Comparison of ENCODE assay signal across 9 mouse cellular contexts in genomic region chr10:22644853-22645491, GRCm38 (mm10). TPM values are rescaled to one million over a fixed set of nuclear protein-coding genes. Genes with fewer than 3 reads are reported as not detected.
DNase-seq lines count a peak whose midpoint lies in the region; ATAC-seq and TF ChIP-seq lines count a peak whose summit lies in the region.
"Had no signal": no experiment of that assay in that cellular context is flagged by ENCODE, and none has a peak within 500 bp of the region (broad histone marks: within the 10 kb centered on the region; RNA-seq: fewer than 3 reads in every experiment).

TSS of gene Slc2a12 (plus strand) at chr10:22645011.

- H3K27ac ChIP-seq in forebrain, embryonic 13.5 days = no peak within 1 kb of the TSS
- peak within 1 kb of the TSS; percentile 78 for H3K27ac ChIP-seq in heart, embryonic 15.5 days
- H3K27ac ChIP-seq in kidney, postnatal 0 days = peak within 1 kb of the TSS; percentile 85
- H3K27ac ChIP-seq in midbrain, embryonic 16.5 days (ENCODE audit: low read length) = peak within 1 kb of the TSS; percentile 26
- peak within 1 kb of the TSS; percentile 66 for H3K27ac ChIP-seq in stomach, embryonic 16.5 days (ENCODE audit: low read length)

- H3K9me3 ChIP-seq in forebrain, embryonic 13.5 days (replicated peaks) = no peaks in the 10 kb centered on the region
- H3K9me3 ChIP-seq in heart, embryonic 15.5 days (replicated peaks) = no peaks in the 10 kb centered on the region
- H3K9me3 ChIP-seq in kidney, postnatal 0 days (replicated peaks; ENCODE audit: low read length) = no peaks in the 10 kb centered on the region
- H3K9me3 ChIP-seq in midbrain, embryonic 16.5 days (replicated peaks; ENCODE audit: control insufficient read depth, low read length, poor library complexity, severe bottlenecking) = no peaks in the 10 kb centered on the region
- 0 out of 2 replicates have a peak, but pooled peaks cover 3% of the 10 kb centered on the region for H3K9me3 ChIP-seq in stomach, embryonic 16.5 days (replicated peaks; ENCODE audit: control insufficient read depth, low read length)

- DNase-seq in 3134 (ENCODE audit: extremely low read depth, insufficient read length, low spot score) (peak; percentile 4), liver (peak; percentile 38)
- peak; percentile 84 for DNase-seq in kidney, postnatal 0 days (ENCODE audit: low spot score)

- peak within 1 kb of the TSS; percentile 53 for H3K4me3 ChIP-seq in forebrain, embryonic 13.5 days
- peak within 1 kb of the TSS; percentile 63 for H3K4me3 ChIP-seq in heart, embryonic 15.5 days
- H3K4me3 ChIP-seq in kidney, postnatal 0 days (replicated peaks; ENCODE audit: low read depth, low read length) = peak within 1 kb of the TSS; percentile 42
- H3K4me3 ChIP-seq in midbrain, embryonic 16.5 days (ENCODE audit: low read depth, low read length) = peak within 1 kb of the TSS; percentile 60
- peak within 1 kb of the TSS; percentile 61 for H3K4me3 ChIP-seq in stomach, embryonic 16.5 days (replicated peaks; ENCODE audit: low read length)

- H3K4me2 ChIP-seq in forebrain, embryonic 13.5 days = peak within 1 kb of the TSS; percentile 89
- peak within 1 kb of the TSS; percentile 78 for H3K4me2 ChIP-seq in heart, embryonic 15.5 days
- peak within 1 kb of the TSS; percentile 65 for H3K4me2 ChIP-seq in kidney, postnatal 0 days (ENCODE audit: low read length)
- peak within 1 kb of the TSS; percentile 90 for H3K4me2 ChIP-seq in midbrain, embryonic 16.5 days (ENCODE audit: low read length)
- H3K4me2 ChIP-seq in stomach, embryonic 16.5 days (ENCODE audit: low read depth, low read length) = peak within 1 kb of the TSS; percentile 67

- peaks cover 5% of the 10 kb centered on the region; the same call in 1 of the 2 replicates for H3K27me3 ChIP-seq in forebrain, embryonic 13.5 days
- H3K27me3 ChIP-seq in heart, embryonic 15.5 days = no peaks in the 10 kb centered on the region
- no peaks in the 10 kb centered on the region for H3K27me3 ChIP-seq in kidney, postnatal 0 days (ENCODE audit: insufficient read depth, low read length)
- H3K27me3 ChIP-seq in midbrain, embryonic 16.5 days (ENCODE audit: control insufficient read depth, insufficient read depth, low read depth, low read length) = no peaks in the 10 kb centered on the region
- H3K27me3 ChIP-seq in stomach, embryonic 16.5 days (ENCODE audit: control insufficient read depth, insufficient read depth, low read length) = no peaks in the 10 kb centered on the region

- WGBS in forebrain, embryonic 13.5 days = 1% methylated on average over 40 of the region's 40 CpGs
- WGBS in heart, embryonic 15.5 days = 3% methylated on average over 40 of the region's 40 CpGs
- WGBS in kidney, postnatal 0 days = 3% methylated on average over 40 of the region's 40 CpGs
- 2% methylated on average over 40 of the region's 40 CpGs for WGBS in midbrain, embryonic 16.5 days
- 5% methylated on average over 40 of the region's 40 CpGs for WGBS in stomach, embryonic 16.5 days

- ATAC-seq in cerebellum, adult (ENCODE audit: insufficient number of reproducible peaks, low FRiP score, low TSS enrichment) = peak; percentile 79
- ATAC-seq in forebrain, embryonic 13.5 days = peak; percentile 85
- ATAC-seq in heart, embryonic 15.5 days (replicated peaks; ENCODE audit: insufficient number of reproducible peaks, insufficient read depth, low FRiP score, low read depth) = peak; percentile 64
- peak; percentile 90 for ATAC-seq in kidney, postnatal 0 days (replicated peaks; ENCODE audit: low FRiP score, low read depth)
- ATAC-seq in midbrain, embryonic 16.5 days = peak; percentile 91
- ATAC-seq in stomach, embryonic 16.5 days (ENCODE audit: insufficient read depth, low FRiP score) = peak; percentile 79

- peak; percentile 56 for TF ChIP-seq CTCF in kidney, postnatal 0 days (IDR thresholded peaks at IDR 0.05; ENCODE audit: low read depth)

- peak within 1 kb of the TSS; percentile 47 for H3K9ac ChIP-seq in forebrain, embryonic 13.5 days
- peak within 1 kb of the TSS; percentile 55 for H3K9ac ChIP-seq in heart, embryonic 15.5 days
- H3K9ac ChIP-seq in kidney, postnatal 0 days (ENCODE audit: low read depth, low read length) = peak within 1 kb of the TSS; percentile 53
- H3K9ac ChIP-seq in midbrain, embryonic 16.5 days (ENCODE audit: low read depth, low read length) = peak within 1 kb of the TSS; percentile 70
- H3K9ac ChIP-seq in stomach, embryonic 16.5 days (ENCODE audit: low read length) = peak within 1 kb of the TSS; percentile 71

- H3K4me1 ChIP-seq in forebrain, embryonic 13.5 days = peaks cover 7% of the 10 kb centered on the region; the same call in 1 of the 2 replicates
- peaks cover 4% of the 10 kb centered on the region; the same call in 1 of the 2 replicates for H3K4me1 ChIP-seq in heart, embryonic 15.5 days (replicated peaks)
- no peaks in the 10 kb centered on the region for H3K4me1 ChIP-seq in kidney, postnatal 0 days (replicated peaks; ENCODE audit: insufficient read depth, low read length)
- H3K4me1 ChIP-seq in midbrain, embryonic 16.5 days (ENCODE audit: control insufficient read depth, insufficient read depth, low read length) = peaks cover 8% of the 10 kb centered on the region; the same call in 1 of the 2 replicates
- no peaks in the 10 kb centered on the region; the same call in 1 of the 2 replicates for H3K4me1 ChIP-seq in stomach, embryonic 16.5 days (ENCODE audit: control insufficient read depth, insufficient read depth, low read length)

- no peaks in the 10 kb centered on the region for H3K36me3 ChIP-seq in forebrain, embryonic 13.5 days (ENCODE audit: poor library complexity, severe bottlenecking)
- no peaks in the 10 kb centered on the region for H3K36me3 ChIP-seq in heart, embryonic 15.5 days
- no peaks in the 10 kb centered on the region for H3K36me3 ChIP-seq in kidney, postnatal 0 days (ENCODE audit: insufficient read depth, low read length)
- H3K36me3 ChIP-seq in midbrain, embryonic 16.5 days (ENCODE audit: control insufficient read depth, insufficient read depth, low read length) = no peaks in the 10 kb centered on the region
- H3K36me3 ChIP-seq in stomach, embryonic 16.5 days (ENCODE audit: control insufficient read depth, insufficient read depth, low read length) = no peaks in the 10 kb centered on the region

RNA-seq across cellular contexts. Expression of gene Slc2a12, which starts in this region (rescaled TPM):
- 2.3 and 2.4 TPM in 2 replicates for polyA plus RNA-seq in forebrain, embryonic 13.5 days (2015; fragmentation: Nextera tagmentation; extraction: Ambion mirVana)
- 1.7 and 2.0 TPM in 2 replicates for polyA plus RNA-seq in heart, embryonic 15.5 days (2015; fragmentation: Nextera tagmentation; extraction: Ambion mirVana)
- 2.8 and 3.0 TPM in 2 replicates for polyA plus RNA-seq in kidney, postnatal 0 days (2015; fragmentation: Nextera tagmentation; extraction: Ambion mirVana)
- polyA plus RNA-seq in midbrain, embryonic 16.5 days (2015; fragmentation: Nextera tagmentation; extraction: Ambion mirVana) = 4.7 and 5.3 TPM in 2 replicates
- 1.5 and 1.7 TPM in 2 replicates for polyA plus RNA-seq in stomach, embryonic 16.5 days (2015; fragmentation: Nextera tagmentation; extraction: Ambion mirVana)
- polyA plus RNA-seq: C2C12 had no signal

Comparison
In these comparisons a context has a peak if more than half of its experiments do, and no peak if none do; other contexts are left out.
1. DNase-seq: peak in every context shown above with its lines; median percentile 84 in kidney, postnatal 0 days; 38 in liver; 4 in 3134.